Mouse (Mus musculus): Measurements from ENCODE around the gene Pcsk6. TPM values are rescaled to one million over a fixed set of nuclear protein-coding genes. Genes with fewer than 3 reads are reported as not detected.

Pcsk6 gene
- polyA plus RNA-seq, 1 experiment from 2014 or later, result 2.7 TPM

GRCm38 (mm10) chr7:66092656-66093055 lies 231.1 kb downstream of the Pcsk6 start:
- Histone ChIP-seq H3K4me2 (ENCODE audit: low read depth, low read length, severe bottlenecking) (no peak overlapping the region), H3K9ac (ENCODE audit: low read length) (no peak overlapping the region), H3K9me3 (ENCODE audit: control insufficient read depth, low read length) (no peaks in the 10 kb centered on the region), H3K36me3 (ENCODE audit: control insufficient read depth, insufficient read depth, low read length) (peaks cover 11% of the 10 kb centered on the region; the same call in 1 of the 2 replicates), H3K4me1 (replicated peaks; ENCODE audit: control insufficient read depth, insufficient read depth, low read length) (no peaks in the 10 kb centered on the region), H3K4me3 (ENCODE audit: low read depth, low read length) (no peak overlapping the region), H3K27me3 (ENCODE audit: control insufficient read depth, insufficient read depth, low read length) (no peaks in the 10 kb centered on the region), H3K27ac (ENCODE audit: low read depth, low read length) (no peak overlapping the region)
- 92% methylated on average over 8 of the region's 8 CpGs for WGBS
- DNase-seq (ENCODE audit: low spot score), result no peak
- no peak for ATAC-seq (replicated peaks; ENCODE audit: low FRiP score)

GRCm38 (mm10) chr7:66094141-66094540 lies 232.6 kb downstream of the Pcsk6 start:
- ATAC-seq (replicated peaks; ENCODE audit: low FRiP score) (no peak), DNase-seq (ENCODE audit: low spot score) (no peak)
- WGBS, result 77% methylated on average over 5 of the region's 5 CpGs
- H3K9ac ChIP-seq (ENCODE audit: low read length), result no peak overlapping the region
- H3K36me3 ChIP-seq (ENCODE audit: control insufficient read depth, insufficient read depth, low read length), result peaks cover 2% of the 10 kb centered on the region; the same call in 1 of the 2 replicates
- H3K27ac ChIP-seq (ENCODE audit: low read depth, low read length), result no peak overlapping the region
- H3K4me1 ChIP-seq (replicated peaks; ENCODE audit: control insufficient read depth, insufficient read depth, low read length), result no peaks in the 10 kb centered on the region
- H3K4me3 ChIP-seq (ENCODE audit: low read depth, low read length), result no peak overlapping the region
- H3K4me2 ChIP-seq (ENCODE audit: low read depth, low read length, severe bottlenecking), result no peak overlapping the region
- H3K27me3 ChIP-seq (ENCODE audit: control insufficient read depth, insufficient read depth, low read length), result no peaks in the 10 kb centered on the region; the same call in 1 of the 2 replicates
- H3K9me3 ChIP-seq (ENCODE audit: control insufficient read depth, low read length), result no peaks in the 10 kb centered on the region

GRCm38 (mm10) chr7:66098803-66099202 lies 237.3 kb downstream of the Pcsk6 start:
- Histone ChIP-seq H3K9ac (ENCODE audit: low read length) (no peak overlapping the region), H3K4me3 (ENCODE audit: low read depth, low read length) (no peak overlapping the region), H3K9me3 (ENCODE audit: control insufficient read depth, low read length) (no peaks in the 10 kb centered on the region), H3K4me1 (replicated peaks; ENCODE audit: control insufficient read depth, insufficient read depth, low read length) (no peaks in the 10 kb centered on the region), H3K27ac (ENCODE audit: low read depth, low read length) (no peak overlapping the region), H3K36me3 (ENCODE audit: control insufficient read depth, insufficient read depth, low read length) (no peaks in the 10 kb centered on the region), H3K4me2 (ENCODE audit: low read depth, low read length, severe bottlenecking) (no peak overlapping the region), H3K27me3 (ENCODE audit: control insufficient read depth, insufficient read depth, low read length) (no peaks in the 10 kb centered on the region; the same call in 1 of the 2 replicates)
- ATAC-seq (replicated peaks; ENCODE audit: low FRiP score), result no peak
- WGBS, result 86% methylated on average over 7 of the region's 7 CpGs
- DNase-seq (ENCODE audit: low spot score), result no peak

Other genes with a start within 250 kb of the Pcsk6 start
- gene Tarsl2, start 216.8 kb upstream of the Pcsk6 start, polyA plus RNA-seq (2014; fragmentation: Nextera tagmentation; extraction: Ambion mirVana), result 13.2 and 14.2 TPM in 2 replicates
- 65.9 and 69.6 TPM in 2 replicates for gene Tm2d3, start 170.6 kb upstream of the Pcsk6 start, polyA plus RNA-seq (2014; fragmentation: Nextera tagmentation; extraction: Ambion mirVana)
- not detected in 2 replicates for gene Gm45213, start 181.9 kb downstream of the Pcsk6 start, polyA plus RNA-seq (2014; fragmentation: Nextera tagmentation; extraction: Ambion mirVana)
- gene Snrpa1, start 197.3 kb downstream of the Pcsk6 start, polyA plus RNA-seq (2014; fragmentation: Nextera tagmentation; extraction: Ambion mirVana), result 229 and 250 TPM in 2 replicates
- gene Selenos, start 217.9 kb downstream of the Pcsk6 start, polyA plus RNA-seq (2014; fragmentation: Nextera tagmentation; extraction: Ambion mirVana), result 62.8 and 64.2 TPM in 2 replicates
- gene Chsy1, start 247.8 kb downstream of the Pcsk6 start, polyA plus RNA-seq (2014; fragmentation: Nextera tagmentation; extraction: Ambion mirVana), result 17.7 and 18.6 TPM in 2 replicates